Mouse (Mus musculus): ENCODE results near the gene Isx. TPM values are rescaled to one million over a fixed set of nuclear protein-coding genes. Genes with fewer than 3 reads are reported as not detected.
A peak's percentile ranks its signal among the peaks of the same experiment; 100 is the strongest.

The Isx gene
- total RNA-seq (2021): not detected

DNA sequence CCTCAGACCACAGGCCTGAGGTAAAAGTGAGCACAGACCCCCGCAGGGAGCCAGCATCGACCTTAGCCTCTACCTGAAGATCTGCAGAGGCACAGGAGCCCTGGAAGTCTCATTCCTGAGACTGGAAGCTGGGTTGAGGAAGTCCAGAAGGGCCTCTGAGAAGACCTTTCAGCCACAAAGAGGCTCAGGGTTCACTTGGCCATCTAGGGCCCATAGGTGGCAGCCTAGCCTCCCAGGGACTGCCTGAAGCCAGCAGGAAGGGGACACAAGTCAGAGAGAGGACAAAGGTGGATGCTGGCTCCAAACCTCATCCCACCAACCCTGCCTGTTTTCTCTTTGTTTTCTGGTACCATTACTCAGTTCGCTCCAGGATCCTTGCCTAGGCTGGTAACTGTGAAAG, at the start of gene Isx:
Isx (plus strand) TSS at position 234 of the 400 bp plus-strand sequence.
- intact Hi-C loops (cut with DNase I): no loop called here
- DNase-seq: no peak

DNA sequence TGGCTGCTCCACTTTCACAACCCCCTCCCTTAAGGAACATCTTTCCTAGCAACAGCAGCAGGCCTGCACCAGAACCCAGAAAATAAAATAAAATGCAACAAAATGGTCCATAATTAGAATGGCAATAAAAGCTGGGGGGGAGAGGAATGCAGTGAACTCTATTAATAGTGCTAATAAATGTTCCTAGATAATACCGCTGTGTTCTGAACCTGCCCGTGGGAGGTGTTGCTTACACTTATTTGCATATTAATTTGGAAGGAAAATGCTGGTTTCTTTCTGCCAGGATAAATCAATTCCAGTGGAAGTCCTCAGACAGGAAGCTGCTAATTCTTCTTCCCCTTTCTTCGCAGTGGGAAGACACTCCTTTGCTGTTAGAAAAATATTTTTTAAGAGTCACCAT, 45.3 kb upstream of the Isx start:
- no peak for DNase-seq
- intact Hi-C loops (cut with DNase I): no loop called here

DNA sequence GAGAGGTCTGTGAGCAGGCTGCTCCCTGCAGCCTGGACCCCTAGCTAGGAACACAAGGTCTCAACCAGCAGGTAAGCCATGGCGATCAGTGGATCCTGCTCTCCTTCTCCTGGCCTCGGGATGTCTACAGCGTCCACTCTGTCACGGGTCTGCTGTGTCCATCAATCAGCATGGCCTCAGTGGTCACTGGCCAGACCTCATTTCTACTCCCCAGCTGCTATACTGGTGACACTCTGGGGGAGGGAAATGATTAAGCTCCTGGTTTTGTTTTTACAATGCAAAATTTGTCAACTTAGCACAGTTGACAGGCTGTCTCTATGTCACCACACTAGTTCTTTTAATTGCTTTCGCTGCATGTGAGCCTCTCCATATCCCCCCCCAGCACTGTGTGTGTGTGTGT, 41.7 kb upstream of the Isx start:
- intact Hi-C loops (cut with DNase I): no loop called here
- no peak for DNase-seq

DNA sequence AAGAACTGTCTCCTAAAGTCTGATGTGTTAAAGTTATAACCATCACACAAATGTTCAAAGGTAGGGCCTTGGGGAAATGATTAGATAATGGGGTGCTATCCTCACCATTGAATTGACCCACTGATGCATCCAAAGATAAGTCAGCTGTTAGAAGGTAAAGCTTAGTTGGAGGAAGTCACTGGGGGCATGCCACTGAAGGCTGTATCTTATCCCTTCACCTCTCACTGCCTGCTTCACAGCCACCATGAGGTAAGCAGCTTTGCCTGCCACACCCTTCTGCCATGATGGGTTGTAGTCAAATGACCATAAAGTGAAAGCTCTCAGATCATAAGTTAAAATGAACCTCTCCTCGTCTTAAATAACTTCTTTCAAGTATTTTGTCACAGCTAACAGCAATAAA, 38.7 kb upstream of the Isx start:
- DNase-seq: no peak
- intact Hi-C loops (cut with DNase I): no loop called here

DNA sequence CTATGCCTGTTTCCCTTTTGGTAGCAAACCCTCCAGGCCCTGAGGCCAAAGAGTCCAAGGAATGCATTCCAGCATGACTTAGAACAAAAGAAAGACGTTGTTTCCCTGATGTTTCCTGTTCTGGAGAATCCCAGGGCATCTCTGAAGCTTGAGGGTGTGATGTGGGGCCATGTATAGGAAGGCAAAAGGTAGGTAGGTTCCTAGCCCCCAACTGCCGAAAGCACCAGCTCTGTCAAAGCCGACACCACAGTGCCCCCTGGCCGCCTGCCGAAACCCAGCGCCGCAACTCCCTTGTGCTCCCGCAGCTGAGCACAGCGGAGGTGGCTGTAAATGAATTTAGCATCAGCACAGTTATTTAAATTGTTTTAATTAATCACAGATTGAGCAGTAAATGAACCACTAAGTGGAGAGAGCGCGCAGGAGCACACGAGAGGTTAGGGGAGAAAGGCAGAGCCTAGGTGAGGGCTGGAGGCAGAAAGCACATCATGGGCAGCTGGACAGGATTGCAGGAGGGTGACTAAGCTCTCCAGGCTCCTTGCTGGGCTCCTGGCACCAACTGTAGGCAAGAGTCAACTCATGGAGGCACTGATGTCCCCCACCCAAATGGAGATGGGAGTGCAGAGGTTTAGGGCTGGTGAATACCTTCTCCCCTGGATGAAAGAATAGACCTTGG, 25.5 kb upstream of the Isx start:
- peak; percentile 26 for DNase-seq
- intact Hi-C loops (cut with DNase I): no loop called here

DNA sequence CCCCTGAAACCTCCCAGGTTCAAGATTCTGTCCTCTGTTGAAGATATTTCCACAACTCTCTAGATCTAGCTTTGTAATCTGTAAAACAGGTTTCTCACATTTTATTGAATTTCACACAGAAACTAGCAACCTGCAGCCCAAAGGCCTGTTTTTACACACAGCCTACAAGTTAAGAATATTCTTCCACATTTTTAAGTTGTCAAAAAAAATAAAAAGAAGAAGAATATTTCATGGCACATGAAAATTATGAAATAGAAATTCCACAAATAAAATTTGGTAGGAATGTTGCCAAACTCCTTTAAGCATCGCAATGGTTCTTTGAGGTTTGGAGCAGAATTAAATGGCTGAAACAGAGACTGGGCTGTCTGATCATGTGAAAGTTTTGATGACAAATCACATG, 24.3 kb upstream of the Isx start:
- intact Hi-C loops (cut with DNase I): no loop called here
- no peak for DNase-seq

DNA sequence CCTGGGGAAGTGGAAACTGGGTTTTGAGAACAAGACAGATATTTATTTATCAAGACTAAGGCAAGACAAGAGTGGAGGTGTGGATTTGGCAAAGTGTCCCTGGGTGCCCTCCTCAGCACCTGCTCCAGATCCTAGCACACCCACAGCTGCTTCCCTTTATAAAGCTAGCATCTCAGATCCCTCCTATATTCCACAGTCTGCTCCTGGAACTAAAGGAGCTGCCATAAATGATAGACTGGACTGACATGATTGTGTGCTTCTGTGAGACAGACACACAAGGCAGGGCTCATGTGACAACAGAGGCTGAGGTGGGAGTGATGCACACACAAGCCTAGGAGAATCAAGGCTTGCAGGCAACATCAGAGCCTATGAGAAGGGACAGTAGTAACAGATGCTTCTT, 22.0 kb upstream of the Isx start:
- intact Hi-C loops (cut with DNase I): no loop called here
- no peak for DNase-seq

DNA sequence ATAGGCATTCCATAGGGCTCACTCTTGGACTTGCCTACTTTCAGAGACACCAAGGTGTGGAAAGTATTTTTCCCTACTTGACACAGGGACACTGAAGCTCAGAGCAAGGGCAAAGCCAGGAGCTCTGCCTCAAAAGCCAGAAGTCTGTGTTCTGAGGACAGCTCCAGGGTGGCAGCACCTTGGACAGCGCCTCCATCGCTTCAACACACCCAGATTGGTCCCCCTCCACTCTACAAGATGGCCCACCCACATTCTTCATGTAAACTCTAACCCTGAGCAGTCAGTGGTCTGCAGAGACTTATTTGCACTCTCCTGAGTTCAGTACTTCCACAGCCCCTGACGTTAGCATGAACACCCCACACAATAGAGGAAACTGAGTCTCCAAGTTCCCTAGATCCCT, 21.1 kb upstream of the Isx start:
- intact Hi-C loops (cut with DNase I): loop anchor here (2.0 kb wide), 1 partner anchor 1499 kb away; the partner anchor contains the start of gene Large1
- DNase-seq: no peak

DNA sequence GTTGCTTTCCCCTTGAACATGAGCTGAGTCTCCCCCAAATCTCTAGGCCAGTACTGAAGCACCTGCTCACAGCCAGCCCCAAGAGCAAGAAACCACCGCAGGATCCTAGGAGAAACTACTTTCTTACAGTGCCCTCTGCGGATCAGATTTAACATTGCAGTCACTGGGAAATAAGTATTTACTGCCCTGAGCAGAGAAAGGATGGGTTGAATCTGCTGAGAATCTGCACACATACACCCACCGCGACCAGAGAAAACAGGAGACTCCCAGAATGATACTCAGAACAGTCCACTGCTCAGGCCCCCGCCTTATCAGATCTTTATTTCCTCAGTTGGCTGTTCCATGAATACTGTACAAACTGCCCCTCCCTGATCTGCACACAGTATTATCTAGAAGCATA, 19.5 kb upstream of the Isx start:
- DNase-seq: peak; percentile 40
- intact Hi-C loops (cut with DNase I): loop anchor here (2.0 kb wide), 1 partner anchor 1501 kb away; the partner anchor contains the start of gene Large1

DNA sequence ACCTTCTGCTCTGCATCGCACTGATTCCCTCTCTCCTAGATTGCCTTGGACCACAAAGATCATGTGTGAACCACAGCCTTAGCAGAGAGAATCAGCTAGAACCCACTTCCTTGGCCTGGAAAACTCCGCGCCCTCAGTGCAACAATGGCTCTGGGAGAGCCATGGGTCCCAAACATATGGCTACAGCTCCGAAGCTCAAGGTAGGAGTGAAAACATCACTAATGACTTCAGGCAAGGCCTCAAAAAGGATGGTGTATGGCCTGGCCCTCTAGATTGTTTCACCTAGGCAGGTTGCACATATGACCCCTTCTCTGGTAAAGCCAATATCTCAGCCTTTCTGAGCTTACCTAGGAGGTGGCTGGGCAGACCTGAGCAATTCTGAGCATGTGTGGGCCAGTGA, 18.2 kb upstream of the Isx start:
- intact Hi-C loops (cut with DNase I): no loop called here
- no peak for DNase-seq

DNA sequence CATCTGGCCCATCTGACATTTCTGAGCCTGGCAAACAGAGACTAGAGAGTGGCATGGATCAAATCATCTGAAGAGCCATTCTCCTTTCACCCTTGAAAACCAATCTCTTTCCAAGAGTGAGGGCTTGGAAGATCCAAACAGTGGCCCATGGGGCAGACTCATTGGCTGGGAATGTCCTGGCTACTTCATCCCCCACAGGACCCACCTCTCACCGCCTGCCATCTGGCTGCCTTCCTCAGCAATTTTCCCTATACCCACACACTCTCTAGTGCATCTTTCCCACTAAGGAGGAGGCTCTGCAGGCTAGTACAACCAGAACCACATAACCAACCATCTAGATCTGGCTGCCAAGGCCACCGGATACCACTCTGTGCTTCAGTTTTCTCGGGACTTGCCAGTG, 17.6 kb upstream of the Isx start:
- intact Hi-C loops (cut with DNase I): no loop called here
- DNase-seq: no peak

DNA sequence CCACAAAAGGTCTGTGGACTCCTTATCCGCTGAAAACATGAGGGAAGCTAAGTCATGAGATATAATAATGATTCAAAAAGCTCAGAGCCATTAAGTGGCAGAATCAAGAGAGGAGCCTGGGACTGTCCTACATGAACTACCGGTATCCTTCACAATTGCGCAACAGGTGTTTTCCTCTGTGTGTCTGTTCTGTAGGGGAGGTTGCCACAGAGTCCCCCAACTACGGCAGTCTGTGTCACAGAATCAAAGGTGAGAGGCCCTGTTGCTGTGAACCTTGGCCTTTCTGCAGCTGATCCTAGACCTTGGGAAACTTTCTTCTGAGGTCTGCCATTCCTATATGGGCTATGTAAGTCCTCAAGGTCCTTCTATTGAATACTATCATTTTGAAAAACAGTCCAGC, 13.7 kb upstream of the Isx start:
- intact Hi-C loops (cut with DNase I): no loop called here

DNA sequence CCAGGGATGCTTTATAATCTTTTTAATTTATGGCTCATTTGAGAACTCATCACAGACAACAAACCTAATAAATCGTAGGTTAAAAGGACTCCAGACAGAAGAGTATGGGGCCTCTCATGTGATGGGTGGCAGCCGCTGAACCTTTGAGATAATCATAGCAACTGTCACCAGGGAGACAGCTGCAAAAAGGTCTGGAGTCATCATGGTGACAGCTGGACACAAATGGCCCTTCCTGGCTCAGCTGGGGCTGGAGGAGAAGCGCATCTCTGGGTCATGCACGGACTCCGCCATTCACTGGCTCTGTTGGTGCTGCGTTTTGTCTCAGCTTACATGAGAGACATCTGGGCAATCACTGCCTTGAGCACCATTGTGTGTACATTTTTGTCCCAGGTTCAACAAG, 12.5 kb upstream of the Isx start:
- intact Hi-C loops (cut with DNase I): no loop called here
- DNase-seq: no peak

More for the DNA sequence above, 13.7 kb upstream of the Isx start:
- no peak for DNase-seq

DNA sequence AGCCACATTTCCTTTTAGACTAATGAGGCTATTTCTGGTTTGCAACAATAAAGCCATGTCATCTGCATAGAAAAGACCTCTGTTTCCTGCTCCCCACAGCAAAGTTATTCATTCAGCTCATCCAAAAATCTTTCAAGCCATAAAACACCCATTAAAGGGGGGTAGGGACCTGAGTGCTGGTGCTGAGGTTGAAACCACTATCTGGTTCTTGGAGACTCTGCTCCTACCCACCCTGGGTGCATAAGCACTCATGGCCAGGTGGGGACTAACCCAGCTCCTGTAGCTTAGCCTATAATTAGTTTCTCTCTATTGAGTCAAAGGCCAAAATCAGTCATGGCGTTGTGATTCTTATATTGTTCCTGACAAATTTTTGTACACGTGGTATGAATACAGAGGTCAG, 10.4 kb upstream of the Isx start:
- intact Hi-C loops (cut with DNase I): no loop called here
- DNase-seq: no peak

DNA sequence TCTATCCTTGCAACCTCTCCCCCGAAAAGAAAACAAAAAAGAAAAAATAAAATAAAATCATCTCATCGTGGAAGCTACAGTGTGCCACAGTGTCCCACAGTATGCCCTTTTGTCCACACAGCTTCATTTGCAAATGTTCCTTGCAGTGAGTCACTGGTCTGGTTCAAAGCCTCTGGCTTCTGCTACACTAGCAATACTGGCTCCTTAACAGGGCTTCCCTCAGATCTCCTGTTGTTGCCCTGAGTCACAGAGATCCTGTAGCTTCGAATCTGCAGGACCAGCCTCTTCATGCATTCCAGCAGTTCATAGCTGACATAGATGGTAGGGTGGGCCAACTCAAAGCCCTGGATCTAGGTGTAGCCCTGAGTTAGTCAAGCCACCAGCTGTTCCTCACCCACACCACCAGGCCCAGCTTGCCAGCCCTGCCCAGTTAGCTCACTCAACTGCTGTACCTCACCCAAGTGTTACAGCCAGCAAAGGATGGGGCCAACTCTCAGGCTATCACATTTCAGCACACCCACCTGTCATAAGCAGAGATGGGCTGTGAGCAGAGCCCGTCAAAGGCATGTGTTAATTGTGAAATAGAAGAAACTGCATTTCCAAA, 2.5 kb upstream of the Isx start:
- no peak for DNase-seq
- intact Hi-C loops (cut with DNase I): no loop called here

DNA sequence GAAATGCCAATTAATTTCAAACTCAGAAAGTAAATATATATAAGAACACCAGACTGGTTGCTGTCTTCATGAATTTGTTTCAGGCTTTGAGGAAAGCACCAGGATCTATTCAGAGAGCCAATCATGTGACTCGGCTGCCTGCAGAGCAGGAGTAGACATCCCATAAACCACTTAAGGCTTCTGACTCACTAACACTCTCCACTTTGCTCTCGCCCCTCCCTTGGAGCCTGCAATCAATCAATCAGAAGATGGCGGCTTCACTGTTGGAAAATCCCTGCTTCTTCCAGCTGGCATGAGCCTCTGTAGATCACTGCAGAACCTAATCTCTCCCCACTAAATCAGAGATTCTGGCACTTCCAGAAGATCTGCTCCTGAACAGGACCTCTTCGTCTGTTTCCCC, 1.3 kb upstream of the Isx start:
- no peak for DNase-seq
- intact Hi-C loops (cut with DNase I): no loop called here

DNA sequence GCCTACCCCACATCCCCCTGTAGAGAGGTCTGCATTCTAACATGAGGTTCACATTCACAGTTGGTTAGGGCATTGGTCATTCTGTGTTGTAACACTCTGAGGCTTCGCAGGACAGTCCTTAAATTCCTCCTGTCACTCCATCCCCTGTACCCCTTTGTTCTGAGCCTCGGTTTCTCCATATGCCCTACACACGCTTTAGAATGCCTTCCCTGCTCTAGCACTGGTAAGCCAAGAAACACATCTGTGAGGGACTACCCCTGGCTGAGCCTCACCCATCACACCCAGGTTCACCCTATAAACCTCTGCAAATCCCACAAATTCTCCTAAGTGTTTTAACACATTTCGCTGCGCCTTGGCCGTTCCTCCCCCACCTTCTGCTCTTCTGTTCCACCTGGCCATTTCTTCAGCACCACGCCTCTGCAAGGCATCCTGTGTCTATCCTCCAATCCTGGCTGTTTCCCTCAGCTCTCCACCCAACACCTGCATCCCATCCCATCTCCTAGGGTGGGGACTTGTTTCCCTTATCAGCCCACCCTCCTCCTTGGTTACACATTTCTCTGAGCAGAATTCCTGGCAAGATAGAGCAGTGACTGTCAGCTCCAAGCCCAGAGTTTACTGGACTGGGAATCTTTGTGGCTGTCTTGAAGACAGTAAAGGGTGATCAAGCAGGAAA, 686 bp upstream of the Isx start:
- DNase-seq: no peak
- intact Hi-C loops (cut with DNase I): no loop called here

DNA sequence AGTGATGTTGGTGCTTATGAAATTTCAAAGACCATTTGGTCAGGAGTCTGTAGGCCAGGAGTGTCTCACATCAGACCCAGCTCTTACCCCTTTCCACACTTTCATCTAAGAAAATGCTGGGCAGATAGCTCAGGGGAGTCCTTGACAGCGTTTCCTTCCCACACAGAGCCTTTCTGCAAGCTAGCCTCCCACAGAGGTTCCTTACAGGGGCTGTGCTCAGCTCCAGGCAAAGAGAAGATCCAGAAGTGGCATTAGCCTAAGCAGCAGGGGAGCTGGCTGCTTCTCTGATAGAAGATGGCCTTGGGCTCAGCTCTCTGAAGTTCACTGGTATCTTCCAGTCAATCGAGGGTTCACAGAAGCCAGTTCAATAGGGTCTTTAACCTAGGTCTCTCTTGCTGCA, 1.6 kb downstream of the Isx start:
- intact Hi-C loops (cut with DNase I): no loop called here
- no peak for DNase-seq

DNA sequence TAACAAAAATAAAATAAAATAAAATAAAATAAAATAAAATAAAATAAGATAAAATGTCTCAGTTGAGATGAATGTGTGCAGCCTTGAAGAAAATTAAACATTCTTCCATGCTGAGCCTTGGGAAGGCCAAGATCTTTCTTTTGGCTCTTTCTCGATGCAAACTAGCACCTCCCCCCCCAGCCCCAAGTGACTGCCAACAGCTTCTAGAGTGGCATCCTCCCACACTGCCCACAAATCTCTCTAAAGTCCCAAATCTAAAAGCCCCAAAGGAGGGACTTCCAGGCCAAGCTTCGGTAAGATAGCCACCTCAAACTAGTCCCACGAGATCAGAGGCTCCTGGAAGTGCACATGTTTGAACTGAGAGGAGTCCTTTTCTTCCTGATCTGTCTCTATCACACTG, 5.7 kb downstream of the Isx start:
- no peak for DNase-seq
- intact Hi-C loops (cut with DNase I): no loop called here

DNA sequence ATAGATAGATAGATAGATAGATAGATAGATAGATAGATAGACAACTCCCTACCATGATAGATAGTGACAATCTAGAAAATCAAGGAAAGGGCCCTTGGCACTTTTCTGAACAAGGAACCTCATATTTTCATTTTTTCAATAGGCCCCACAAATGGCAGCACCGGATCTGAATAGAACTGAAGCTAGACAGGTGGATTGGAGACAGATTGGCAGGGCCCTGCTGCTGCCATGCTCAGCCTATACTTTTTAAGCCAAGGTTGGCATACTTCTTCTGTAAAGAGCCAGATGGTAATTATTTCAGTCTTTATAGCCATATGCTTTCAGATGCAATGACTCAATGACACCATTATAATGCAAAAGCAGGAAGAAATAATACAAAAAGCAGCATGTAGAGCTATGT, 15.8 kb downstream of the Isx start:
- DNase-seq: no peak
- intact Hi-C loops (cut with DNase I): no loop called here

DNA sequence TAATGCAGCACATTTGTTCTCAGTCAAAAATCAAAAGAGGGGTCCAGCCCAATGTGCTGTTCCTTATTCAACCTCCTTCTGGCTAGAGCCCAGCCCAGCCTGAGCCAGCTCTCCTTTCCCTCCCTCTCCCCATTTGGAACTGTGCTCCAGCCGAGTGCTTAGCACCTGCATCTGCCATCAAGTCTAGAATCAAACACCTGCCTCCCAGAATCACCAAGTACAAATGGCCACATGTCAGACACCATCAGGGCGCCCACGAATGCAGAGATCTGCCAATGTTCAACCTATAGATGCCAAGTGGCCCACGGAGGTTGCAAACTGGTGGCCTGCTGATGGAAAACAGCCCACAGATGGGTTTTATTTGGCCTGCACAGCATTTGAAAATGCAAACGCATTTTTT, 18.1 kb downstream of the Isx start:
- peak; percentile 41 for DNase-seq
- intact Hi-C loops (cut with DNase I): no loop called here

DNA sequence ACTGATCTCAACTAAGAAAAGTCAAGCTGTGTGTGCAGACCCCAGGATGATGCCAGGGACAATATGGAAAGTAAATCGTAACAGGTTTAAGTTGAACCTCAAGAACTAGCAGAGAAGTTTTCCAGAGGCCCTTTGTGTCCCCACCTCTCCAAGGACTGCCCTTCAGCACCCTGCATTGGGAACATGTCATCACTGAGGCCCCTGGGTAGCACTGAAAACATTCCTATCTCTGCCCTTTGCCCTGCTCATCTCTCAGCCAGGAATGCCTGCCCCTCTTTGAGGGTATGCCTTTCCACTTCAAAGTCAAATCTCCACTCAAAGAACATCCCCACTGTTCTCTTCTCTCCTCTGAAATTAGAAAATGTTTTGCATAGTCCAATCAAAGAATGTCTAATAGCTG, 23.3 kb downstream of the Isx start:
- DNase-seq: no peak
- intact Hi-C loops (cut with DNase I): no loop called here

Measured in left cerebral cortex, postnatal 4 days (tissue).